Mouse (Mus musculus) heart, embryonic 14.5 days (tissue): ENCODE data around the gene Cdk5r1. TPM values are rescaled to one million over a fixed set of nuclear protein-coding genes. Genes with fewer than 3 reads are reported as not detected.

Experiments used
- ATAC-seq: fragments of 200-750 bp; cut with Nextera tagmentation; 2 replicates; pipeline ENCODE4 v1.8.0; 2017; ENCODE audit warnings: low read depth, moderate TSS enrichment; ENCODE audit not compliant: insufficient number of reproducible peaks, insufficient read depth, low FRiP score
- H3K27ac ChIP-seq, 2 experiments: fragments of 200-500 bp in 1 of 2; fragments of 300-500 bp in 1 of 2; sonication (generic) in 1 of 2; replicated peaks in 1 of 2; 2 replicates each; pipeline ENCODE4 v1.5.1; 2012 to 2014; ENCODE audit warnings: low read depth in 2 of 2, low read length in 2 of 2, control low read depth in 1 of 2, mild to moderate bottlenecking in 1 of 2, mixed read lengths in 1 of 2; ENCODE audit not compliant: control insufficient read depth in 1 of 2, insufficient read depth in 1 of 2
- H3K27me3 ChIP-seq: fragments of 300-500 bp; sonication (generic); 2 replicates; pipeline ENCODE4 v1.6.1; 2014; ENCODE audit warnings: mild to moderate bottlenecking, low read length, control low read depth; ENCODE audit not compliant: control insufficient read depth, insufficient read depth
- H3K36me3 ChIP-seq: fragments of 300-500 bp; sonication (generic); 2 replicates; pipeline ENCODE4 v1.6.1; 2014; ENCODE audit warnings: mild to moderate bottlenecking, control low read depth, low read length, mixed read lengths; ENCODE audit not compliant: control insufficient read depth, insufficient read depth
- H3K4me1 ChIP-seq, 2 experiments: fragments of 200-500 bp in 1 of 2; fragments of 300-500 bp in 1 of 2; sonication (generic) in 1 of 2; 2 replicates each; pipeline ENCODE4 v1.6.1; 2012 to 2014; ENCODE audit warnings: low read length in 2 of 2, control low read depth in 1 of 2, mixed read lengths in 1 of 2; ENCODE audit not compliant: control insufficient read depth in 2 of 2, insufficient read depth in 2 of 2
- H3K4me2 ChIP-seq: fragments of 300-500 bp; sonication (generic); 2 replicates; pipeline ENCODE4 v1.6.1; 2014; ENCODE audit warnings: mild to moderate bottlenecking, low read length
- H3K4me3 ChIP-seq, 2 experiments: fragments of 200-500 bp in 1 of 2; fragments of 300-500 bp in 1 of 2; sonication (generic) in 1 of 2; 2 replicates each; pipeline ENCODE4 v1.5.1; 2012 to 2014; ENCODE audit warnings: low read length in 2 of 2, mild to moderate bottlenecking in 2 of 2, control low read depth in 1 of 2, low read depth in 1 of 2, moderate library complexity in 1 of 2; ENCODE audit not compliant: control insufficient read depth in 1 of 2, insufficient read depth in 1 of 2
- H3K9ac ChIP-seq: fragments of 300-500 bp; sonication (generic); 2 replicates; pipeline ENCODE4 v1.6.1; 2014; ENCODE audit warnings: mild to moderate bottlenecking, low read length
- H3K9me3 ChIP-seq: fragments of 300-500 bp; sonication (generic); 2 replicates; pipeline ENCODE4 v1.6.1; 2016; ENCODE audit warnings: low read length, control low read depth; ENCODE audit not compliant: control insufficient read depth
- WGBS: fragments of 180-500 bp; shearing (Covaris S2); extraction: QIAGEN DNeasy Blood & Tissue Kit; methylation state at CpG from one replicate; pipeline ENCODE4 v1.1.7; 2014; 5-methylcytosine and 5-hydroxymethylcytosine counted together
- polyA plus RNA-seq: library from polyadenylated mRNA; unstranded; fragments of >200 nt; fragmentation: Nextera tagmentation; extraction: Ambion mirVana; gene quantifications from 2 replicates; pipeline ENCODE4 v1.2.1, GENCODE M21; 2014

The Cdk5r1 gene
- polyA plus RNA-seq, 1 experiment from 2014 or later, result 0.36 TPM

GRCm38 (mm10) chr11:80529149-80529548 is 52.3 kb downstream of the Cdk5r1 start:
- ATAC-seq, result no peak
- H3K4me3 ChIP-seq, result no peak overlapping the region
- no peak overlapping the region for H3K27ac ChIP-seq
- H3K9ac ChIP-seq, result no peak overlapping the region
- H3K27me3 ChIP-seq, result no peaks in the 10 kb centered on the region
- H3K4me1 ChIP-seq, result no peaks in the 10 kb centered on the region
- H3K4me2 ChIP-seq, result no peak overlapping the region
- 69% methylated on average over 8 of the region's 8 CpGs for WGBS
- H3K9me3 ChIP-seq, result no peaks in the 10 kb centered on the region
- no peaks in the 10 kb centered on the region for H3K36me3 ChIP-seq

Other genes with a start within 250 kb of the Cdk5r1 start
- gene Rhbdl3, start 176.1 kb upstream of the Cdk5r1 start, polyA plus RNA-seq, result 1.0 and 1.7 TPM in 2 replicates
- gene 5730455P16Rik, start 99.0 kb upstream of the Cdk5r1 start, polyA plus RNA-seq, result 17.1 and 19.8 TPM in 2 replicates
- gene Zfp207, start 93.7 kb upstream of the Cdk5r1 start, polyA plus RNA-seq, result 163 and 165 TPM in 2 replicates
- gene Psmd11, start 48.4 kb upstream of the Cdk5r1 start, polyA plus RNA-seq, result 174 and 182 TPM in 2 replicates